Mouse (Mus musculus) frontal cortex, postnatal 14 days (tissue): Measurements from ENCODE around the gene Olfr1501.
"Not testable (repeated sequence)": the region's sequence is repeated elsewhere in the genome, so short reads cannot be mapped to it uniquely, and the experiment has no call there.

ENCODE experiments used
- DNase-seq, 2 experiments: peaks; one replicate each; pipeline ENCODE4 v3.0.0; 2022; ENCODE audit warnings: low spot score in 2 of 2

Olfr1501 gene

GRCm38 (mm10) chr19:13850592-13850991, at the start of gene Olfr1501:
TSS of gene Olfr1501 (minus strand) at chr19:13850692.
- not testable (repeated sequence) for DNase-seq

DNA sequence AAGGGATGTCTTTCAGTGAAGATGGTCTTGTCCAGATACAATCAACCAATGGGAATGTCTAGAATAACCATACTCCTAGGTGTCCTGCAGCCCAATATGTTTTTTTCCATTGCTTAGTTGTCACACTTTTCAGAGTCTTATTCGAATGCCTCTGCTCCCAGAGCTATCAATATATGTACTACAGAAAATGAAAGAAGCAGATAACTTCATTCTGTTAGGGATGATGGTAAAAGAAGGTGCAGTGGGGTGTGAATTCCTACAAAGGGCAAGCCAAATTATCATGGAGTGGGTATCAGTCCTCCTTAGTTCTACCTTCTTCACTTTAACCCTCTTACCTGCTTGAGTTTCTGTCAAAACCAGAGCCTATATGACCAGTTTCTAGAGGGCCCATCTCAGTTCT, 47.3 kb upstream of the Olfr1501 start, which contains the start of gene Olfr1504:
Olfr1504 (minus strand) TSS at position 101 of the 400 bp plus-strand sequence.
- no peak for DNase-seq

- DNase-seq, result no peak
Measured at GRCm38 (mm10) chr19:13861495-13861894, 11.0 kb upstream of the Olfr1501 start, which contains the start of gene Olfr1502. TSS of gene Olfr1502 (plus strand) at chr19:13861795.

DNA sequence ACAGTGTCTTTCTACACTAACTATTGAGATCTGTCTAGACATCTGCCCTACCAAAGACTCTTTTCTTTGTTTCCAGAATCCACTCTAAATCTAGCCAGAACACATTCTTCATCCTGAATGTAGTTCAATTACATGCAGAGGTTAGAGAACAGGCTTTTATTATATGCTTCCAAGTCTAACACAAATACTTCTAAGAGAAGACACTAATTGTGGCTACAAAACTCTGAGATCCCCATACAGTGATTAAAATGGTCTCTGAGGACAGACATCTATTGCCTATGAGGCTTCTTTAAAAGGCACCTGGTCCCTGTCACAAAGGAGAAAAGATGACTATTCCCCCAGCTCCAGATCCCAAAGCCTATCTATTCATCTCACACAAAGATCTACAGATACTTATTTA, 20.1 kb downstream of the Olfr1501 start, which contains the start of gene Olfr1500:
Olfr1500 (minus strand) TSS at position 101 of the 400 bp plus-strand sequence.
- DNase-seq, result no peak

DNA sequence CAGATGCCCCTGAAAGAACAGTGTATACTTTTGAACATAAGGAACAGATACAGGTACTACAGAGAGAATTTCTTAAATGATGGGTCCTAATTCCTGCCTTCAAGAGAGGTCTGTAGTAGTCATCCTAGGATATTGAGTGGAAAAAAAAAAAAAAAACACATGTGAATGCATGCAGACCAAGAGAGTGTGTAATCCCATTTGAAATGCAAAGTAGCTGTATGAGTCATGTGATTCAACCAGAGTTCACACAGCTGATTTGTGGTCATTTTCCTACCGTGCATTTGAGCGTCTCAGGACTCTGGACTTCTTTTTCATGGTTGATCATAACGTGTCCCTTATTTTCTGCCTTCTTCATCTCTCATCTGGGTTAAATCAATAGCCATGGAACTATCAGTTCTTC, 22.0 kb downstream of the Olfr1501 start:
- DNase-seq, result no peak

DNA sequence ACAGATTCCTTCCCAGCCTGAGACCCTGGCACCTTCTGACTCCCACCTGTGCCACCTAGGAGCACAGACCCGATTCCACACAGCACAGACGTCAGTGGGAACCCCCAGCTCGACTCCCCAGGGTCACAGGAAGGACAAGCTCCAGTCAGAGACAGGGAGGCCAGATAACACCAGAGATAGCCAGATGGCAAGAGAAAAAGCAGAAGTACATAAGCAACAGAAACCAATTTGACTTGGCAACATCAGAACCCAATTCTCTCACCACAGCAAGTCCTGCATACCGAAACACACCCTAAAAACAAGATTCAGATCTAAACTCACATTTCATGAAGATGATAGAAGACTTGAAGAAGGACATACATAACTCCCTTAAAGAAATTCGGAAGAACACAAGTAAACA, 29.6 kb downstream of the Olfr1501 start:
- no peak for DNase-seq

GRCm38 (mm10) chr19:13819347-13819746, 31.1 kb downstream of the Olfr1501 start, which contains the start of gene Olfr1499:
TSS of gene Olfr1499 (minus strand) at chr19:13819447.
- DNase-seq, result no peak

DNA sequence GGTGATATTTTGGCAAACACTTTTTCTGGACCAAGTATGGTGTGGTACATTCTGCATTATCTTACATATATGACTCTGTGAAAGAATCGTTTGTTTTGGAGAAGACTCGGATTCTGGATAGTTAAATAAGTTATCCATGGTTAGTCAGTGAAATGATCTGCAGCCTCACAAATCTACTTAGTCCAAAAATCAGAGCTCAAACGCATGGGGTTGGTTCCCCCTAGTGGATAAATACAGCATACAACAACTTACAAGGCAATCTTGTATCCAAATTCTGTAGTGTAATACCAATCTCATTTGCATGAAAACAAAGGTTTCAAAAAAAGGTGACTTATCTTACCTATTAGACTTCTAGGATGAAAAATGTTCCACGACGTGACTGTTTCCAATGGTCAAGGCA, 31.7 kb downstream of the Olfr1501 start:
- DNase-seq, result no peak

GRCm38 (mm10) chr19:13812823-13813222, 37.7 kb downstream of the Olfr1501 start:
- no peak for DNase-seq

- not testable (repeated sequence) for DNase-seq
Measured at GRCm38 (mm10) chr19:13805486-13805885, 45.0 kb downstream of the Olfr1501 start.

GRCm38 (mm10) chr19:13798102-13798501, 52.4 kb downstream of the Olfr1501 start, which contains the start of gene Olfr1497:
TSS of gene Olfr1497 (minus strand) at chr19:13798202.
- no peak for DNase-seq
